27 mouse cellular contexts compared by ENCODE assay signal in the genomic region with DNA sequence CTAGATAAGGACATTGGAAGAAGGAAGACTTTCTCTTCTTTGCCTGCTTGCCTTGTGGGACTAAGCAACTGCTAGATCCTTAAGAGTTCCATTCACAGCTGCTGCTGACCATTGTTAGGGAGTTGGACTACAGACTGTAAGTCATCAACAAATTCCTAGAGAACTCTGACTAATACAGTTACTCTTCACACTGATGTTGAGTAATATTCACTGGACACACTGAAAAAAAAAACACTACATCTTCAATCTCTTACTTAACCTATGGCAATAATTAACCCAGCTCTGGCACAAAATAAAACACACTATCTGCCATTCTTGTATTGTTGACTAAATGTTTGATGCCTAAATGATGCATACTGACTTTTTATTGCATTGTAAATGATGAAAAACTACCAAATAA.
"Had no signal": no experiment of that assay in that cellular context is flagged by ENCODE, and none has a peak within 500 bp of the region (broad histone marks: within the 10 kb centered on the region; RNA-seq: fewer than 3 reads in every experiment).

No protein-coding gene starts in this region.

- H3K4me1 ChIP-seq: heart, embryonic 13.5 days; heart, embryonic 15.5 days; hindbrain, embryonic 10.5 days; hindbrain, embryonic 12.5 days; intestine, embryonic 15.5 days; kidney, embryonic 15.5 days; limb, embryonic 10.5 days had no signal

- H3K9me3 ChIP-seq: heart, embryonic 13.5 days; heart, embryonic 15.5 days; hindbrain, embryonic 10.5 days; hindbrain, embryonic 12.5 days; intestine, embryonic 15.5 days; kidney, embryonic 15.5 days; limb, embryonic 10.5 days; limb, embryonic 12.5 days had no signal

- DNase-seq: gastrocnemius, postnatal 14 days; gastrocnemius, postnatal 36 days; heart, adult 11 months; heart, adult 2 months; heart, postnatal 14 days; heart, postnatal 4 days; kidney, adult 18-20 months; kidney, postnatal 10 days; kidney, postnatal 25 days; kidney, postnatal 4 days had no signal

- H3K4me2 ChIP-seq: heart, embryonic 11.5 days; heart, embryonic 13.5 days; heart, embryonic 15.5 days; hindbrain, embryonic 12.5 days; hindbrain, embryonic 14.5 days; intestine, embryonic 15.5 days; kidney, embryonic 15.5 days; limb, embryonic 12.5 days; liver, embryonic 11.5 days had no signal

- ATAC-seq: hindbrain, embryonic 16.5 days; inflammation-experienced regulatory T-cells, adult 6 months; intestine, embryonic 15.5 days; intestine, postnatal 0 days had no signal

- H3K4me3 ChIP-seq: heart, adult 2 months; heart, embryonic 13.5 days; heart, embryonic 15.5 days; hindbrain, embryonic 10.5 days; hindbrain, embryonic 12.5 days; intestine, embryonic 15.5 days; kidney, embryonic 15.5 days; layer of hippocampus, adult 2 months; left cerebral cortex, adult 2 months; limb, embryonic 10.5 days; limb, embryonic 12.5 days had no signal

- H3K36me3 ChIP-seq: hindbrain, embryonic 10.5 days; intestine, embryonic 15.5 days; kidney, embryonic 15.5 days; limb, embryonic 10.5 days; limb, embryonic 12.5 days had no signal

- H3K27me3 ChIP-seq: heart, embryonic 13.5 days; heart, embryonic 15.5 days; hindbrain, embryonic 12.5 days; intestine, embryonic 15.5 days; kidney, embryonic 15.5 days; limb, embryonic 12.5 days had no signal

- H3K27ac ChIP-seq: heart, adult 2 months; heart, embryonic 13.5 days; heart, embryonic 15.5 days; hindbrain, embryonic 10.5 days; hindbrain, embryonic 12.5 days; hindbrain, embryonic 14.5 days; intestine, embryonic 15.5 days; kidney, embryonic 15.5 days; layer of hippocampus, adult 2 months; left cerebral cortex, adult 2 months; limb, embryonic 10.5 days; limb, embryonic 12.5 days; liver, embryonic 14.5 days had no signal

- H3K9ac ChIP-seq: heart, embryonic 13.5 days; heart, embryonic 15.5 days; hindbrain, embryonic 12.5 days; hindbrain, embryonic 14.5 days; intestine, embryonic 15.5 days; kidney, embryonic 15.5 days; limb, embryonic 12.5 days; liver, embryonic 14.5 days had no signal
